Mouse (Mus musculus): ENCODE data around the gene Sesn1. TPM values are rescaled to one million over a fixed set of nuclear protein-coding genes. Genes with fewer than 3 reads are reported as not detected.
A peak's percentile ranks its signal among the peaks of the same experiment; 100 is the strongest.

Sesn1 gene
- polyA plus RNA-seq, 1 experiment from 2014 or later: 41.2 TPM

DNA sequence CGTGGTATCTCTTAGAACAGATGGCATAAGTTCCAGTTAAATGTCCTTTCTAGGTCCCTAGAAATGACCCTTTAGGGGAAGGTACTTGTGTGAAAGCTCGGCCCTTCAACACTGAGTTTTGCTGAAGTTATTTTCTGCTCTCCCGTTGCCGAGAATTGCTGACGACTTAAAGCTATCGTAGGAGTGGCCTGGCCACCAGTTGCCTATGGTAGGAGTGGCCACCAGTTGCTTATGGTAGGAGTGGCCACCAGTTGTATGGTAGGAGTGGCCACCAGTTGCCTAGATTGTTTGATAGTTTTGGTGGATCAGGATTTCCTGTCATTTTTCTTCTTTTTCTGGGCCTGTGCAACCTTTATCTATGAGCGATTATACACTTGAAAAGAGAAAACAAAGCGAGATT, 38.0 kb downstream of the Sesn1 start:
- 95% methylated on average over 8 of the region's 8 CpGs for WGBS

GRCm38 (mm10) chr10:41848721-41849120, 39.0 kb downstream of the Sesn1 start:
- Histone ChIP-seq H3K9ac (ENCODE audit: low read depth, low read length) (no peak overlapping the region), H3K4me1 (ENCODE audit: control insufficient read depth, insufficient read depth, low read depth, low read length) (no peaks in the 10 kb centered on the region), H3K9me3 (ENCODE audit: control insufficient read depth, low read length) (no peaks in the 10 kb centered on the region), H3K27ac (ENCODE audit: low read depth, low read length) (no peak overlapping the region), H3K4me3 (ENCODE audit: low read length) (no peak overlapping the region), H3K27me3 (replicated peaks; ENCODE audit: control insufficient read depth, insufficient read depth, low read length) (no peaks in the 10 kb centered on the region), H3K36me3 (ENCODE audit: control insufficient read depth, insufficient read depth, low read length) (no peaks in the 10 kb centered on the region), H3K4me2 (ENCODE audit: low read length) (no peak overlapping the region)
- WGBS: 94% methylated on average over 2 of the region's 2 CpGs
- no peak for ATAC-seq

More for the DNA sequence above, 38.0 kb downstream of the Sesn1 start:
- no peak for ATAC-seq
- H3K9ac ChIP-seq (ENCODE audit: low read depth, low read length): no peak overlapping the region
- no peak overlapping the region for H3K27ac ChIP-seq (ENCODE audit: low read depth, low read length)
- H3K4me3 ChIP-seq (ENCODE audit: low read length): no peak overlapping the region
- no peaks in the 10 kb centered on the region for H3K9me3 ChIP-seq (ENCODE audit: control insufficient read depth, low read length)
- H3K4me2 ChIP-seq (ENCODE audit: low read length): no peak overlapping the region
- no peaks in the 10 kb centered on the region for H3K27me3 ChIP-seq (replicated peaks; ENCODE audit: control insufficient read depth, insufficient read depth, low read length)
- H3K4me1 ChIP-seq (ENCODE audit: control insufficient read depth, insufficient read depth, low read depth, low read length): no peaks in the 10 kb centered on the region
- H3K36me3 ChIP-seq (ENCODE audit: control insufficient read depth, insufficient read depth, low read length): no peaks in the 10 kb centered on the region

- Histone ChIP-seq H3K9me3 (ENCODE audit: control insufficient read depth, low read length) (no peaks in the 10 kb centered on the region), H3K27ac (ENCODE audit: low read depth, low read length) (no peak overlapping the region), H3K4me3 (ENCODE audit: low read length) (no peak overlapping the region), H3K4me1 (ENCODE audit: control insufficient read depth, insufficient read depth, low read depth, low read length) (no peaks in the 10 kb centered on the region), H3K4me2 (ENCODE audit: low read length) (no peak overlapping the region), H3K27me3 (replicated peaks; ENCODE audit: control insufficient read depth, insufficient read depth, low read length) (no peaks in the 10 kb centered on the region), H3K9ac (ENCODE audit: low read depth, low read length) (no peak overlapping the region), H3K36me3 (ENCODE audit: control insufficient read depth, insufficient read depth, low read length) (no peaks in the 10 kb centered on the region)
- no peak for ATAC-seq
These were observed 50.1 kb downstream of the Sesn1 start for GRCm38 (mm10) chr10:41859820-41860219.

- Histone ChIP-seq H3K4me3 (ENCODE audit: low read length) (no peak overlapping the region), H3K27me3 (replicated peaks; ENCODE audit: control insufficient read depth, insufficient read depth, low read length) (no peaks in the 10 kb centered on the region), H3K36me3 (ENCODE audit: control insufficient read depth, insufficient read depth, low read length) (no peaks in the 10 kb centered on the region), H3K4me1 (ENCODE audit: control insufficient read depth, insufficient read depth, low read depth, low read length) (no peaks in the 10 kb centered on the region), H3K9ac (ENCODE audit: low read depth, low read length) (no peak overlapping the region), H3K27ac (ENCODE audit: low read depth, low read length) (no peak overlapping the region), H3K9me3 (ENCODE audit: control insufficient read depth, low read length) (no peaks in the 10 kb centered on the region), H3K4me2 (ENCODE audit: low read length) (no peak overlapping the region)
- no peak for ATAC-seq
- 71% methylated on average over 2 of the region's 2 CpGs for WGBS
These were observed 50.5 kb downstream of the Sesn1 start for GRCm38 (mm10) chr10:41860275-41860688.

- Histone ChIP-seq H3K27ac (ENCODE audit: low read depth, low read length) (no peak overlapping the region), H3K4me3 (ENCODE audit: low read length) (no peak overlapping the region), H3K9ac (ENCODE audit: low read depth, low read length) (no peak overlapping the region), H3K4me2 (ENCODE audit: low read length) (no peak overlapping the region), H3K4me1 (ENCODE audit: control insufficient read depth, insufficient read depth, low read depth, low read length) (peaks cover 8% of the 10 kb centered on the region), H3K36me3 (ENCODE audit: control insufficient read depth, insufficient read depth, low read length) (no peaks in the 10 kb centered on the region), H3K9me3 (ENCODE audit: control insufficient read depth, low read length) (no peaks in the 10 kb centered on the region), H3K27me3 (replicated peaks; ENCODE audit: control insufficient read depth, insufficient read depth, low read length) (no peaks in the 10 kb centered on the region)
- ATAC-seq: no peak
- 55% methylated on average over 2 of the region's 2 CpGs for WGBS
These were observed 53.3 kb downstream of the Sesn1 start for GRCm38 (mm10) chr10:41863053-41863452.

DNA sequence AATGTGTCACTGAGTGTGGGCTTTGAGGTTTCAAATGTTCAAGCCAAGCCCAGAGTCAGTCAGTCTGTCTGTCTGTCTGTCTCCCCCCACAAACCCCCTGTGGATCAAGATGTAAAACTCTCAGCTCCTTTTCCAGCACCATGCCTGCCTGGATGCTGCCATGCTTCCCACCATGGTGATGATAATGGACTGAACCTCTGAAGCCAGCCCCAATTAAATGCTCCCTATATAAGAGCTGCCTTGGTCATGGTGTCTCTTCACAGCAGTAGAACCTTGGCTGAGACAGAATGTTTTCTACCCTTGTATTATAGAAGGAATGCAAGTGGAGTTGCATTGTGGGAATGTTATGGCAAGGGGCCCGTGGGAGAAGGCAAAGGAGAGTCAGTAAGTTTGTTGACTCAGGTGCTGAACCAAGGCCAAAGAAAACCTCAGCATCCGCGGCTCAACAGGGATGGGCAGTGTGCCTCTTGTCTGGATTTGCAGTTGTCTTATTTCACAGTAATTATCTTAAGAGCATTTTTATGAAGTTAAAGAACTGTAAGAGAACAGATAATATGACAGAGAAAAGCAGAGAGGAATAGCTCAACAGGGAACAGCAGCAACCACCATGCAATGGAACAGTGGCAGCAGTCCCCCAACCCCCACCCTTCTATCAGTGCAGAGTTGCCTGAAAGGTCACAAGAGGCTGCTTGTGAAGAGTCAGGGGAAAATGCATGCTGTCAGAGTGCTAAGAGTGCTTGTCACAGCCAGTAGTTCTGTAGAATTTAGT, 56.5 kb downstream of the Sesn1 start:
- 55% methylated on average over 3 of the region's 3 CpGs for WGBS

DNA sequence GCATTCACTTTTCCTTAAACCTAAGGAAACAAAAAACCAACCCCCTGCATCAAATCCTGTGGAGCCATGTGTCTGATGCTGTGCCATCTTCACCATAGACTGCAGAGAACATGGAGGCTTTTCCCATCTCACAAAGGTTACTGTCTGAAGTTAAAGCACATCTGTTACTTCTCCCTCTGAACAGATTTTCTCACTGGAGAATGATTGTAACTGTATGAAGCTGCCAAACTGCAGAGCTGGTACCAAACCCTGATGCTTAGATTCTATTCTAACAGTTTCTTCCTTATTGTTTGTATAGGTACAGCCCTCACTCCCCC, 57.1 kb downstream of the Sesn1 start:
- Histone ChIP-seq H3K9ac (ENCODE audit: low read depth, low read length) (no peak overlapping the region), H3K4me3 (ENCODE audit: low read length) (no peak overlapping the region), H3K4me2 (ENCODE audit: low read length) (no peak overlapping the region), H3K4me1 (ENCODE audit: control insufficient read depth, insufficient read depth, low read depth, low read length) (peaks cover 8% of the 10 kb centered on the region), H3K27me3 (replicated peaks; ENCODE audit: control insufficient read depth, insufficient read depth, low read length) (no peaks in the 10 kb centered on the region), H3K9me3 (ENCODE audit: control insufficient read depth, low read length) (no peaks in the 10 kb centered on the region), H3K36me3 (ENCODE audit: control insufficient read depth, insufficient read depth, low read length) (no peaks in the 10 kb centered on the region), H3K27ac (ENCODE audit: low read depth, low read length) (peak overlapping the region; percentile 23; the same call in 1 of the 2 replicates)
- no peak for ATAC-seq

More for the DNA sequence above, 56.5 kb downstream of the Sesn1 start:
- H3K4me2 ChIP-seq (ENCODE audit: low read length): no peak overlapping the region
- peak overlapping the region; percentile 23 for H3K27ac ChIP-seq (ENCODE audit: low read depth, low read length)
- H3K9ac ChIP-seq (ENCODE audit: low read depth, low read length): no peak overlapping the region
- no peak for ATAC-seq
- H3K4me3 ChIP-seq (ENCODE audit: low read length): no peak overlapping the region
- peaks cover 8% of the 10 kb centered on the region for H3K4me1 ChIP-seq (ENCODE audit: control insufficient read depth, insufficient read depth, low read depth, low read length)
- H3K27me3 ChIP-seq (replicated peaks; ENCODE audit: control insufficient read depth, insufficient read depth, low read length): no peaks in the 10 kb centered on the region
- no peaks in the 10 kb centered on the region for H3K9me3 ChIP-seq (ENCODE audit: control insufficient read depth, low read length)
- H3K36me3 ChIP-seq (ENCODE audit: control insufficient read depth, insufficient read depth, low read length): no peaks in the 10 kb centered on the region

DNA sequence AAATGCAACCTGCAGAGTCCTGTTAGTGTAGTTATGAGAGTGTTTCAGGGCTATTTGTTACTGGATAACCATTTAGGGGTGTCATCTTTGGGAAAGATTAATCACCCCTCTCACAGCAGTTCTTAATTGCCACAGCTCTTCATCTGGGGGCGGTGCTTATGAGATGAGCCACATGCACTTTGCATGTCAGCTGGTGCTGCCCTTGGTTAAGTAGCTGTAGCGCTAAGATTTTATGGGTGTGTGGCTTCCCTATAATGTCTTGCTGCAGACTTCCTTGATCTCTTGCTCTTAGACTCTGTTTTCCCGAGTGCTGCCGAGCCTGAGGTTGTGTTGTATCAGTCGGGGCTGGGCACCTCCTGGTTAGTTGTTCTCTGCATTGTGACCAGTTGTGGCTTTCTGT, 58.2 kb downstream of the Sesn1 start:
- no peak overlapping the region for H3K9ac ChIP-seq (ENCODE audit: low read depth, low read length)
- H3K4me2 ChIP-seq (ENCODE audit: low read length): no peak overlapping the region
- no peak overlapping the region for H3K4me3 ChIP-seq (ENCODE audit: low read length)
- H3K27ac ChIP-seq (ENCODE audit: low read depth, low read length): no peak overlapping the region
- 80% methylated on average over 5 of the region's 5 CpGs for WGBS
- no peaks in the 10 kb centered on the region for H3K27me3 ChIP-seq (replicated peaks; ENCODE audit: control insufficient read depth, insufficient read depth, low read length)
- H3K4me1 ChIP-seq (ENCODE audit: control insufficient read depth, insufficient read depth, low read depth, low read length): peaks cover 8% of the 10 kb centered on the region
- no peaks in the 10 kb centered on the region for H3K36me3 ChIP-seq (ENCODE audit: control insufficient read depth, insufficient read depth, low read length)
- no peaks in the 10 kb centered on the region for H3K9me3 ChIP-seq (ENCODE audit: control insufficient read depth, low read length)
- ATAC-seq: peak; percentile 28; the same call in 1 of the 2 replicates

- no peaks in the 10 kb centered on the region for H3K27me3 ChIP-seq (replicated peaks; ENCODE audit: control insufficient read depth, insufficient read depth, low read length)
- H3K4me2 ChIP-seq (ENCODE audit: low read length): no peak overlapping the region
- 54% methylated on average over 2 of the region's 2 CpGs for WGBS
- H3K27ac ChIP-seq (ENCODE audit: low read depth, low read length): no peak overlapping the region
- H3K4me1 ChIP-seq (ENCODE audit: control insufficient read depth, insufficient read depth, low read depth, low read length): peaks cover 12% of the 10 kb centered on the region
- H3K9me3 ChIP-seq (ENCODE audit: control insufficient read depth, low read length): no peaks in the 10 kb centered on the region
- no peak overlapping the region for H3K9ac ChIP-seq (ENCODE audit: low read depth, low read length)
- H3K4me3 ChIP-seq (ENCODE audit: low read length): no peak overlapping the region
- ATAC-seq: no peak
- H3K36me3 ChIP-seq (ENCODE audit: control insufficient read depth, insufficient read depth, low read length): no peaks in the 10 kb centered on the region
These were observed 60.4 kb downstream of the Sesn1 start for GRCm38 (mm10) chr10:41870101-41870500.
